Mouse (Mus musculus): ENCODE data around the gene Vipas39. TPM values are rescaled to one million over a fixed set of nuclear protein-coding genes. Genes with fewer than 3 reads are reported as not detected.
"Not testable (repeated sequence)": the region's sequence is repeated elsewhere in the genome, so short reads cannot be mapped to it uniquely, and the experiment has no call there.

Gene Vipas39
- 1 to 10 TPM; 6.4 to 8.4 (median 7.5) TPM for total RNA-seq (2022)

- DNase-seq (ENCODE audit: low spot score in 2 of 2) = peak; percentile 87
Measured at GRCm38 (mm10) chr12:87266108-87266826, at the start of gene Vipas39, which contains the start of gene Ahsa1. Vipas39 (minus strand) TSS chr12:87266256. Ahsa1 (plus strand) TSS chr12:87266479.

- no peak for DNase-seq (ENCODE audit: low spot score in 2 of 2)
Measured at GRCm38 (mm10) chr12:87313098-87313497, 47.0 kb upstream of the Vipas39 start.

GRCm38 (mm10) chr12:87306584-87306844 is 40.5 kb upstream of the Vipas39 start:
- DNase-seq (ENCODE audit: low spot score in 2 of 2) = not testable (repeated sequence)

- DNase-seq (ENCODE audit: low spot score in 2 of 2) = no peak
Measured at GRCm38 (mm10) chr12:87305767-87306583, 39.9 kb upstream of the Vipas39 start.

- no peak for DNase-seq (ENCODE audit: low spot score in 2 of 2)
Measured at GRCm38 (mm10) chr12:87301189-87301588, 35.1 kb upstream of the Vipas39 start.

- no peak for DNase-seq (ENCODE audit: low spot score in 2 of 2)
Measured at GRCm38 (mm10) chr12:87300441-87300690, 34.3 kb upstream of the Vipas39 start.

GRCm38 (mm10) chr12:87299657-87300440 is 33.8 kb upstream of the Vipas39 start, which contains the start of gene Ism2:
Ism2 (minus strand) TSS chr12:87299705.
- DNase-seq (ENCODE audit: low spot score in 2 of 2) = no peak

GRCm38 (mm10) chr12:87299037-87299656 is 33.1 kb upstream of the Vipas39 start:
- DNase-seq (ENCODE audit: low spot score in 2 of 2) = peak in 1 of 2 experiments; percentile 9

- DNase-seq (ENCODE audit: low spot score in 2 of 2) = no peak
Measured at GRCm38 (mm10) chr12:87293934-87294333, 27.9 kb upstream of the Vipas39 start.

GRCm38 (mm10) chr12:87289100-87289499 is 23.0 kb upstream of the Vipas39 start:
- no peak for DNase-seq (ENCODE audit: low spot score in 2 of 2)

GRCm38 (mm10) chr12:87284726-87285125 is 18.7 kb upstream of the Vipas39 start:
- no peak for DNase-seq (ENCODE audit: low spot score in 2 of 2)

- DNase-seq (ENCODE audit: low spot score in 2 of 2) = no peak
Measured at GRCm38 (mm10) chr12:87284268-87284667, 18.2 kb upstream of the Vipas39 start.

GRCm38 (mm10) chr12:87283706-87284105 is 17.6 kb upstream of the Vipas39 start:
- DNase-seq (ENCODE audit: low spot score in 2 of 2) = no peak

- no peak for DNase-seq (ENCODE audit: low spot score in 2 of 2)
Measured at GRCm38 (mm10) chr12:87282743-87283142, 16.7 kb upstream of the Vipas39 start.

GRCm38 (mm10) chr12:87281766-87282165 is 15.7 kb upstream of the Vipas39 start:
- DNase-seq (ENCODE audit: low spot score in 2 of 2) = no peak

GRCm38 (mm10) chr12:87279879-87280278 is 13.8 kb upstream of the Vipas39 start:
- no peak for DNase-seq (ENCODE audit: low spot score in 2 of 2)

- no peak for DNase-seq (ENCODE audit: low spot score in 2 of 2)
Measured at GRCm38 (mm10) chr12:87279350-87279749, 13.3 kb upstream of the Vipas39 start.

- no peak for DNase-seq (ENCODE audit: low spot score in 2 of 2)
Measured at GRCm38 (mm10) chr12:87278118-87278730, 12.2 kb upstream of the Vipas39 start.

GRCm38 (mm10) chr12:87277251-87277650 is 11.2 kb upstream of the Vipas39 start:
- not testable (repeated sequence) for DNase-seq (ENCODE audit: low spot score in 2 of 2)

GRCm38 (mm10) chr12:87274853-87275831 is 9.1 kb upstream of the Vipas39 start:
- no peak for DNase-seq (ENCODE audit: low spot score in 2 of 2)
